Mouse (Mus musculus) thymus, postnatal 36 days (tissue): ENCODE results near the gene Rassf5.
"Not testable (repeated sequence)": the region's sequence is repeated elsewhere in the genome, so short reads cannot be mapped to it uniquely, and the experiment has no call there.

Experiments used
- DNase-seq, 2 experiments: peaks; one replicate each; pipeline ENCODE4 v3.0.0; 2022; ENCODE audit warnings: mixed read lengths in 2 of 2

Gene Rassf5

GRCm38 (mm10) chr1:131257288-131257687 is 12.2 kb upstream of the Rassf5 start:
- DNase-seq, result no peak

- DNase-seq, result not testable (repeated sequence)
Measured at GRCm38 (mm10) chr1:131252516-131253250, 7.6 kb upstream of the Rassf5 start.

GRCm38 (mm10) chr1:131246433-131247395 is 1.7 kb upstream of the Rassf5 start:
- no peak for DNase-seq

- DNase-seq, result peak; percentile 40 to 45
Measured at GRCm38 (mm10) chr1:131245926-131246325, 868 bp upstream of the Rassf5 start.

GRCm38 (mm10) chr1:131244536-131245088 is 446 bp downstream of the Rassf5 start:
- DNase-seq, result peak in 1 of 2 experiments; percentile 8

GRCm38 (mm10) chr1:131242956-131243355 is 2.1 kb downstream of the Rassf5 start:
- no peak for DNase-seq

GRCm38 (mm10) chr1:131239576-131240193 is 5.4 kb downstream of the Rassf5 start:
- no peak for DNase-seq

- no peak for DNase-seq
Measured at GRCm38 (mm10) chr1:131238931-131239381, 6.1 kb downstream of the Rassf5 start.

- no peak for DNase-seq
Measured at GRCm38 (mm10) chr1:131236077-131236476, 9.0 kb downstream of the Rassf5 start.

GRCm38 (mm10) chr1:131233527-131233926 is 11.5 kb downstream of the Rassf5 start:
- no peak for DNase-seq

- no peak for DNase-seq
Measured at GRCm38 (mm10) chr1:131228659-131229058, 16.4 kb downstream of the Rassf5 start.

GRCm38 (mm10) chr1:131228225-131228624 is 16.8 kb downstream of the Rassf5 start:
- DNase-seq, result no peak

GRCm38 (mm10) chr1:131224848-131225471 is 20.1 kb downstream of the Rassf5 start:
- DNase-seq, result no peak

GRCm38 (mm10) chr1:131223345-131223744 is 21.7 kb downstream of the Rassf5 start:
- no peak for DNase-seq

GRCm38 (mm10) chr1:131221822-131222590 is 23.1 kb downstream of the Rassf5 start:
- no peak for DNase-seq

GRCm38 (mm10) chr1:131218933-131219332 is 26.1 kb downstream of the Rassf5 start:
- no peak for DNase-seq

GRCm38 (mm10) chr1:131213361-131213760 is 31.7 kb downstream of the Rassf5 start:
- DNase-seq, result no peak

GRCm38 (mm10) chr1:131212956-131213355 is 32.1 kb downstream of the Rassf5 start:
- no peak for DNase-seq

- DNase-seq, result no peak
Measured at GRCm38 (mm10) chr1:131211655-131212054, 33.4 kb downstream of the Rassf5 start.

GRCm38 (mm10) chr1:131209971-131210426 is 35.1 kb downstream of the Rassf5 start:
- DNase-seq, result no peak

GRCm38 (mm10) chr1:131208800-131209199 is 36.3 kb downstream of the Rassf5 start:
- DNase-seq, result no peak
